Mouse (Mus musculus) MN1 (cell line): ENCODE measurements around the gene Ptpn21.

Experiments used
- DNase-seq: peaks from one replicate; pipeline ENCODE4 v3.0.0-alpha.2; 2016; ENCODE audit warnings: low spot score

Gene Ptpn21

GRCm38 (mm10) chr12:98736951-98737800 is at the start of gene Ptpn21:
Gene Ptpn21, minus strand, starts transcription at chr12:98737405.
- DNase-seq: peak; percentile 36

GRCm38 (mm10) chr12:98784251-98784650 is 47.0 kb upstream of the Ptpn21 start:
- no peak for DNase-seq

GRCm38 (mm10) chr12:98779148-98779547 is 41.9 kb upstream of the Ptpn21 start:
- peak; percentile 46 for DNase-seq

GRCm38 (mm10) chr12:98777509-98777908 is 40.3 kb upstream of the Ptpn21 start:
- no peak for DNase-seq

GRCm38 (mm10) chr12:98766241-98766640 is 29.0 kb upstream of the Ptpn21 start:
- no peak for DNase-seq

- no peak for DNase-seq
Measured at GRCm38 (mm10) chr12:98759700-98760099, 22.5 kb upstream of the Ptpn21 start.

GRCm38 (mm10) chr12:98757636-98758035 is 20.4 kb upstream of the Ptpn21 start:
- no peak for DNase-seq

GRCm38 (mm10) chr12:98747380-98747753 is 10.2 kb upstream of the Ptpn21 start:
- DNase-seq: no peak

GRCm38 (mm10) chr12:98746746-98747379 is 9.7 kb upstream of the Ptpn21 start, which contains the start of gene Zc3h14:
Gene Zc3h14, plus strand, starts transcription at chr12:98746964.
- DNase-seq: peak; percentile 92

GRCm38 (mm10) chr12:98746131-98746530 is 8.9 kb upstream of the Ptpn21 start:
- peak; percentile 74 for DNase-seq

GRCm38 (mm10) chr12:98745626-98746025 is 8.4 kb upstream of the Ptpn21 start:
- peak; percentile 31 for DNase-seq

GRCm38 (mm10) chr12:98741011-98741501 is 3.9 kb upstream of the Ptpn21 start:
- peak; percentile 58 for DNase-seq

GRCm38 (mm10) chr12:98737801-98738350 is 671 bp upstream of the Ptpn21 start:
- DNase-seq: peak; percentile 10

GRCm38 (mm10) chr12:98734880-98735801 is 2.1 kb downstream of the Ptpn21 start:
- DNase-seq: peak; percentile 61

GRCm38 (mm10) chr12:98734246-98734879 is 2.8 kb downstream of the Ptpn21 start:
- DNase-seq: peak; percentile 82

GRCm38 (mm10) chr12:98733776-98734175 is 3.4 kb downstream of the Ptpn21 start:
- DNase-seq: no peak

- no peak for DNase-seq
Measured at GRCm38 (mm10) chr12:98733165-98733564, 4.0 kb downstream of the Ptpn21 start.

GRCm38 (mm10) chr12:98730682-98731081 is 6.5 kb downstream of the Ptpn21 start:
- DNase-seq: no peak

GRCm38 (mm10) chr12:98727186-98727585 is 10.0 kb downstream of the Ptpn21 start:
- no peak for DNase-seq

- no peak for DNase-seq
Measured at GRCm38 (mm10) chr12:98726078-98726477, 11.1 kb downstream of the Ptpn21 start.

GRCm38 (mm10) chr12:98724976-98725375 is 12.2 kb downstream of the Ptpn21 start:
- no peak for DNase-seq
